Mouse (Mus musculus) frontal cortex, adult (tissue): Measurements from ENCODE around the gene Olfr251.
"Not testable (repeated sequence)": the region's sequence is repeated elsewhere in the genome, so short reads cannot be mapped to it uniquely, and the experiment has no call there.

Source experiments
- ATAC-seq: cut with Nextera tagmentation; 2 replicates; pipeline ENCODE4 v1.9.2; 2017; ENCODE audit warnings: mild to moderate bottlenecking, moderate library complexity, mixed read lengths; ENCODE audit not compliant: low TSS enrichment

Gene Olfr251

GRCm38 (mm10) chr9:38376786-38377185 is at the start of gene Olfr251:
Gene Olfr251, plus strand, starts transcription at chr9:38377086.
- ATAC-seq: no peak

GRCm38 (mm10) chr9:38328760-38329159 is 48.1 kb upstream of the Olfr251 start, which contains the start of gene Olfr25:
Gene Olfr25, plus strand, starts transcription at chr9:38329060.
- no peak for ATAC-seq

- no peak for ATAC-seq
These were observed 28.8 kb upstream of the Olfr251 start, which contains the start of gene Olfr898 for GRCm38 (mm10) chr9:38348111-38348510. Gene Olfr898, plus strand, starts transcription at chr9:38348411.

DNA sequence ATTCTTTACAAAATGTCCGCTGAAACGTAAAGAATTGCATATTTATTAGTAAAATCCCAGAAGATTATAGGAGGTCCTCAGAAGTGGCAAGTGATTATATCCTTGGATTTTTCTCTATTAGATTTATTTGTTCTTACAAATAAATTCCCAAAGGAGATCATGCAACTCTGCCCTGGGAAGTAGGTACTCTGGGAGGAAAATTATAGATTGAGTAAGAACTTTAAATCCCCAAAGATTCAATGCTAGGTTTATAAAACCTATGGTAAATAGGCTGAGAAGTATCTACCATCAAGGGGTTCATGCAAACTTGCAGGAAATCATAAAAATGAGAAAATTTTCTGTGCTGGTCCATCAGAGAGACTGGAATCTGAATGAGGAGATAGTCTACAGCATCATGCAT is 10.3 kb upstream of the Olfr251 start, which contains the start of gene Olfr250:
Olfr250 (plus strand) TSS at position 301 of the 400 bp plus-strand sequence.
- ATAC-seq: no peak

DNA sequence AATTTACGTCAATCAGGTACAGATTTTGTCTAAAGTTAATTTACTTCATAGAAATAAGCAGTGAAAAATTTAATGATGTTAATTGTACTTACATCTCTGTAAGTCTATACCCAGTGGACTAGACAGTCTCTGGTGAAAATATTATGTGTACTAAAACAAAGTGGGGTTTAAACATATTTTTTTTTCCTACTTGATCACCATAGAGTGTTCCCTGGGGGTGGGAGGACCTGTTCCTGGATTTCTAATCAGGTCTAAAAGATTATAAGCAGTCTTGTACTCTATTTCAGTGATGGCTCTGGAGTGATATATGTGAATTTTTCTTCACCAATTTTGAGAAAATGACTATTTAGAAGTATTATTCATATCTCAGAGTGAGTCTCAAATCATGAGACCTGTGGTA is 24.5 kb downstream of the Olfr251 start, which contains the start of gene Olfr147:
Olfr147 (plus strand) TSS at position 301 of the 400 bp plus-strand sequence.
- no peak for ATAC-seq

GRCm38 (mm10) chr9:38407502-38407901 is 30.6 kb downstream of the Olfr251 start:
- ATAC-seq: not testable (repeated sequence)

GRCm38 (mm10) chr9:38413502-38413901 is 36.6 kb downstream of the Olfr251 start:
- not testable (repeated sequence) for ATAC-seq

DNA sequence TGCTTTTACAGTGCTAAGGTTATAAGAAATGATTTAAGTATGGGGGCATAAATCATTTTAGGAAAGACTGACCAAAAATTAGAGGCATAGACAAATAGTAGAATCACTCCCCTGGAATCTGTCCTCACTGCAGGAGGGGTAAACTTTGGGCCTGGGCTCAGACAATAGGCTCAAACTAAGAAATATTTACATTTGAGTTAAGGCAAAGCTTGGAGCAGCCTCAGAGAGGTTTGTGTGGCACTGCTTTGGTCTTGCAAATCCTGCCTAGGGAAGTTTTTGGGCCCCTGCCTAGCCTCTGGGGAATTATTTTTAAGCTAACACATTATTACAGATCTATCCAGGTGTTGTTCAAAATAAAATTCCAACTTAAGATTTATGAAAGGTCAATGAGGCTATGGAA is 46.9 kb downstream of the Olfr251 start:
- no peak for ATAC-seq

GRCm38 (mm10) chr9:38427026-38427425 is 50.1 kb downstream of the Olfr251 start:
- ATAC-seq: no peak

GRCm38 (mm10) chr9:38429155-38429554 is 52.3 kb downstream of the Olfr251 start, which contains the start of gene Olfr901:
Gene Olfr901, plus strand, starts transcription at chr9:38429455.
- no peak for ATAC-seq
